10 mouse cellular contexts compared by ENCODE assay signal in genomic region chr19:16167185-16167584, GRCm38 (mm10). TPM values are rescaled to one million over a fixed set of nuclear protein-coding genes. Genes with fewer than 3 reads are reported as not detected.
DNase-seq lines count a peak whose midpoint lies in the region; ATAC-seq lines count a peak whose summit lies in the region.
"Had no signal": no experiment of that assay in that cellular context is flagged by ENCODE, and none has a peak within 500 bp of the region (broad histone marks: within the 10 kb centered on the region; RNA-seq: fewer than 3 reads in every experiment).

No protein-coding gene starts in this region.

- no peaks in the 10 kb centered on the region for H3K27me3 ChIP-seq in heart, embryonic 12.5 days (replicated peaks)
- H3K27me3 ChIP-seq in lung, embryonic 15.5 days, result no peaks in the 10 kb centered on the region
- H3K27me3 ChIP-seq: limb, embryonic 12.5 days had no signal

- ATAC-seq in heart, embryonic 12.5 days (ENCODE audit: insufficient number of reproducible peaks, low FRiP score), result no peak
- ATAC-seq in lung, embryonic 15.5 days (ENCODE audit: borderline replicate concordance, extremely low read depth, low FRiP score, low TSS enrichment), result no peak

- peaks cover 42% of the 10 kb centered on the region for H3K4me1 ChIP-seq in heart, embryonic 12.5 days (replicated peaks)
- peaks cover 38% of the 10 kb centered on the region for H3K4me1 ChIP-seq in lung, embryonic 15.5 days

- no peak overlapping the region for H3K4me2 ChIP-seq in heart, embryonic 12.5 days
- H3K4me2 ChIP-seq in lung, embryonic 15.5 days, result no peak overlapping the region
- H3K4me2 ChIP-seq: limb, embryonic 12.5 days had no signal

- WGBS in heart, embryonic 12.5 days, result 60% methylated on average over 4 of the region's 4 CpGs
- 62% methylated on average over 4 of the region's 4 CpGs for WGBS in lung, embryonic 15.5 days

- H3K36me3 ChIP-seq in heart, embryonic 12.5 days, result no peaks in the 10 kb centered on the region
- H3K36me3 ChIP-seq in lung, embryonic 15.5 days, result no peaks in the 10 kb centered on the region
- H3K36me3 ChIP-seq: limb, embryonic 12.5 days had no signal

- 0 out of 2 replicates have a peak overlapping the region, but pooled peaks have one; percentile 33 for H3K27ac ChIP-seq in heart, embryonic 12.5 days (ENCODE audit: poor library complexity, severe bottlenecking)
- peak overlapping the region; percentile 87; the same call in 1 of the 2 replicates for H3K27ac ChIP-seq in lung, embryonic 15.5 days
- H3K27ac ChIP-seq: limb, embryonic 12.5 days had no signal

- no peak overlapping the region for H3K9ac ChIP-seq in heart, embryonic 12.5 days
- no peak overlapping the region for H3K9ac ChIP-seq in lung, embryonic 15.5 days
- H3K9ac ChIP-seq: limb, embryonic 12.5 days had no signal

- H3K9me3 ChIP-seq in heart, embryonic 12.5 days (replicated peaks), result no peaks in the 10 kb centered on the region
- no peaks in the 10 kb centered on the region for H3K9me3 ChIP-seq in lung, embryonic 15.5 days
- H3K9me3 ChIP-seq: limb, embryonic 12.5 days had no signal

- no peak for DNase-seq in heart, postnatal 4 days
- DNase-seq in lung, postnatal 36 days, result no peak
- peak; percentile 56 to 60 for DNase-seq in cerebellum, postnatal 10 days
- DNase-seq in layer of hippocampus, adult 9-11 months, result peak; percentile 57
- no peak for DNase-seq in adrenal gland, postnatal 25 days
- no peak for DNase-seq in thymus, postnatal 14 days
- DNase-seq: right cerebral cortex, postnatal 25 days had no signal

- H3K4me3 ChIP-seq in heart, embryonic 12.5 days, result no peak overlapping the region
- H3K4me3 ChIP-seq in lung, embryonic 15.5 days, result no peak overlapping the region
- H3K4me3 ChIP-seq: limb, embryonic 12.5 days had no signal

RNA-seq across cellular contexts. Expression of gene Gnaq, which starts 34.6 kb away (rescaled TPM):
- 18.1 and 18.7 TPM in 2 replicates for polyA plus RNA-seq in heart, embryonic 12.5 days (2016; fragmentation: Nextera tagmentation; extraction: Ambion mirVana)
- total RNA-seq in heart, postnatal 4 days (2021), result 10 to 100 TPM; 43.6 to 46.0 TPM
- 30.6 and 34.3 TPM in 2 replicates for polyA plus RNA-seq in lung, embryonic 15.5 days (2015; fragmentation: Nextera tagmentation; extraction: Ambion mirVana)
- 64.1 and 65.7 TPM in 2 replicates for total RNA-seq in adrenal gland, postnatal 25 days (2021)

Comparison
In these comparisons a context has a peak if more than half of its experiments do, and no peak if none do; other contexts are left out.
1. DNase-seq: peak in cerebellum, postnatal 10 days (2 of 2) and layer of hippocampus, adult 9-11 months (single experiment); none in heart, postnatal 4 days (single experiment), lung, postnatal 36 days (single experiment), adrenal gland, postnatal 25 days (single experiment) and thymus, postnatal 14 days (single experiment).